Mouse (Mus musculus): Measurements from ENCODE around the gene Spink8. TPM values are rescaled to one million over a fixed set of nuclear protein-coding genes. Genes with fewer than 3 reads are reported as not detected.

The Spink8 gene
- polyA plus RNA-seq, 1 experiment from 2014 or later: 0.18 TPM

- no peak for ATAC-seq
- Histone ChIP-seq H3K4me1 (ENCODE audit: control insufficient read depth, insufficient read depth, low read length) (no peaks in the 10 kb centered on the region), H3K4me3 (ENCODE audit: low read length) (no peak overlapping the region), H3K9ac (ENCODE audit: low read depth, low read length) (no peak overlapping the region), H3K4me2 (ENCODE audit: low read depth, low read length) (no peak overlapping the region), H3K9me3 (ENCODE audit: control insufficient read depth, low read length) (no peaks in the 10 kb centered on the region), H3K36me3 (ENCODE audit: control insufficient read depth, insufficient read depth, low read length) (no peaks in the 10 kb centered on the region), H3K27me3 (replicated peaks; ENCODE audit: control insufficient read depth, insufficient read depth, low read length) (no peaks in the 10 kb centered on the region), H3K27ac (ENCODE audit: low read length) (no peak overlapping the region)
- WGBS: 70% methylated on average over 6 of the region's 6 CpGs
These were observed 43.9 kb downstream of the Spink8 start for GRCm38 (mm10) chr9:109855947-109856346.

DNA sequence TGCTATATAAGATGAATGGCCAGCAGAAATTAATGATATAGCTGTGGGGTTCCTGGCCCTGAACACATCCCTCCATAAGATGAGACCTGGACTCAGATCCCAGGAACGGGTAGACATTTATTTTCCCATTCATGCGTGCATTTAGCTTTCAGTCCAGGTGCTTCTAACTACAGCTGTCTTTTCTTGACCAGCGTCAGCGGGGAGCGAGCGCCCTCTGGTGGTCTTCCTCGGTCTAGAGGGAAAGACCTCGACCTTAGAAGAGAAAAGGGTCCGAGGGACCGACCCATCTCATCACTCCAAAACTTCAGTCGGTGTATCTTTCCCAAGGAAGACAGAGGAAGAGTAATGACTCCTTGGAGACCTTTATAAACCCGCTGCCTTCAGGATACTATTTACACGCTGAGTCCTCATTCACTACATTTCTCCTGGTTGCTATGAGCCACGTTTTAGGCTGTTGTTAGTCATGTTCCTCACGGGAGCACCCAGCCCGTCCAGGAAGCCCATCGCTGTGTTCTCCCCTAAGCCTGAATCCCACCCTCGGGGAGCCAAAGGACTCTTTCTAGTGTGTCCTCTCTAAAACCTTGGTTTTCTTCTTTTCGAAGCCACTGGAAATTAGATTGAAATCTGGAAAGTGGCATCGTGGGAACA is 50.4 kb downstream of the Spink8 start:
- H3K27me3 ChIP-seq (replicated peaks; ENCODE audit: control insufficient read depth, insufficient read depth, low read length): no peaks in the 10 kb centered on the region
- peak; percentile 55; the same call in 1 of the 2 replicates for ATAC-seq
- H3K4me3 ChIP-seq (ENCODE audit: low read length): no peak overlapping the region

GRCm38 (mm10) chr9:109863085-109863484 is 51.0 kb downstream of the Spink8 start:
- Histone ChIP-seq H3K4me1 (ENCODE audit: control insufficient read depth, insufficient read depth, low read length) (no peaks in the 10 kb centered on the region), H3K27ac (ENCODE audit: low read length) (no peak overlapping the region), H3K4me3 (ENCODE audit: low read length) (no peak overlapping the region), H3K4me2 (ENCODE audit: low read depth, low read length) (0 out of 2 replicates have a peak overlapping the region, but pooled peaks have one; percentile 46), H3K9ac (ENCODE audit: low read depth, low read length) (peak overlapping the region; percentile 27; the same call in 1 of the 2 replicates), H3K9me3 (ENCODE audit: control insufficient read depth, low read length) (no peaks in the 10 kb centered on the region), H3K27me3 (replicated peaks; ENCODE audit: control insufficient read depth, insufficient read depth, low read length) (no peaks in the 10 kb centered on the region), H3K36me3 (ENCODE audit: control insufficient read depth, insufficient read depth, low read length) (no peaks in the 10 kb centered on the region)
- no peak for ATAC-seq
- 46% methylated on average over 3 of the region's 3 CpGs for WGBS

More for the DNA sequence above, 50.4 kb downstream of the Spink8 start:
- 11% methylated on average over 20 of the region's 20 CpGs for WGBS
- no peaks in the 10 kb centered on the region for H3K9me3 ChIP-seq (ENCODE audit: control insufficient read depth, low read length)
- H3K36me3 ChIP-seq (ENCODE audit: control insufficient read depth, insufficient read depth, low read length): no peaks in the 10 kb centered on the region
- peak overlapping the region; percentile 46 for H3K4me2 ChIP-seq (ENCODE audit: low read depth, low read length)
- no peaks in the 10 kb centered on the region for H3K4me1 ChIP-seq (ENCODE audit: control insufficient read depth, insufficient read depth, low read length)
- H3K27ac ChIP-seq (ENCODE audit: low read length): no peak overlapping the region
- H3K9ac ChIP-seq (ENCODE audit: low read depth, low read length): peak overlapping the region; percentile 27; the same call in 1 of the 2 replicates

DNA sequence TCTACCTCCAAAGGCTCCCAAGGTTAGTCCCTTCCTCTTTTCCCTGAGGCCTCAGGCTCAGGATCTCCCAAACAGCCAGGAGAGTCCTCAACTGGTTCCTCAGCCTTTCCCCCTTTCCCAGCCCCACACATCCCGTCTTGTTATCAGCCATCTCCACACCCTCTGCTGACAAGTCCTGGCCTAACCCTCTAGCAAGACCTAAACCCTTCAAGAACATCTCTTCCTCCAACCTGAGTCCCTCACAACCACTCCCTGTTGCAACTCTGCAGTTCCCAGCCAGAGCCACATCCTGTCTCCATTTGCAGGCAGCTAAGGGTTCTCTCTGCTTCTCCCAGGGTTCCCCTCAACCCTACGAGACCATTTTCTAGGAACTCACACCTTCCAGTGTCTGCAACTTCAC is 54.1 kb downstream of the Spink8 start:
- Histone ChIP-seq H3K36me3 (ENCODE audit: control insufficient read depth, insufficient read depth, low read length) (no peaks in the 10 kb centered on the region), H3K9ac (ENCODE audit: low read depth, low read length) (no peak overlapping the region), H3K27ac (ENCODE audit: low read length) (no peak overlapping the region), H3K27me3 (replicated peaks; ENCODE audit: control insufficient read depth, insufficient read depth, low read length) (no peaks in the 10 kb centered on the region), H3K4me3 (ENCODE audit: low read length) (no peak overlapping the region), H3K4me1 (ENCODE audit: control insufficient read depth, insufficient read depth, low read length) (peaks cover 6% of the 10 kb centered on the region), H3K4me2 (ENCODE audit: low read depth, low read length) (no peak overlapping the region), H3K9me3 (ENCODE audit: control insufficient read depth, low read length) (no peaks in the 10 kb centered on the region)
- 50% methylated on average over 2 of the region's 2 CpGs for WGBS
- no peak for ATAC-seq

GRCm38 (mm10) chr9:109870983-109871572 is 59.0 kb downstream of the Spink8 start:
- no peaks in the 10 kb centered on the region for H3K27me3 ChIP-seq (replicated peaks; ENCODE audit: control insufficient read depth, insufficient read depth, low read length)
- no peaks in the 10 kb centered on the region for H3K36me3 ChIP-seq (ENCODE audit: control insufficient read depth, insufficient read depth, low read length)
- WGBS: 22% methylated on average over 6 of the region's 6 CpGs
- H3K4me1 ChIP-seq (ENCODE audit: control insufficient read depth, insufficient read depth, low read length): peaks cover 9% of the 10 kb centered on the region
- H3K9ac ChIP-seq (ENCODE audit: low read depth, low read length): peak overlapping the region; percentile 45; the same call in 1 of the 2 replicates
- ATAC-seq: peak; percentile 27
- H3K27ac ChIP-seq (ENCODE audit: low read length): no peak overlapping the region
- H3K4me3 ChIP-seq (ENCODE audit: low read length): peak overlapping the region; percentile 28
- H3K4me2 ChIP-seq (ENCODE audit: low read depth, low read length): peak overlapping the region; percentile 44
- no peaks in the 10 kb centered on the region for H3K9me3 ChIP-seq (ENCODE audit: control insufficient read depth, low read length)

DNA sequence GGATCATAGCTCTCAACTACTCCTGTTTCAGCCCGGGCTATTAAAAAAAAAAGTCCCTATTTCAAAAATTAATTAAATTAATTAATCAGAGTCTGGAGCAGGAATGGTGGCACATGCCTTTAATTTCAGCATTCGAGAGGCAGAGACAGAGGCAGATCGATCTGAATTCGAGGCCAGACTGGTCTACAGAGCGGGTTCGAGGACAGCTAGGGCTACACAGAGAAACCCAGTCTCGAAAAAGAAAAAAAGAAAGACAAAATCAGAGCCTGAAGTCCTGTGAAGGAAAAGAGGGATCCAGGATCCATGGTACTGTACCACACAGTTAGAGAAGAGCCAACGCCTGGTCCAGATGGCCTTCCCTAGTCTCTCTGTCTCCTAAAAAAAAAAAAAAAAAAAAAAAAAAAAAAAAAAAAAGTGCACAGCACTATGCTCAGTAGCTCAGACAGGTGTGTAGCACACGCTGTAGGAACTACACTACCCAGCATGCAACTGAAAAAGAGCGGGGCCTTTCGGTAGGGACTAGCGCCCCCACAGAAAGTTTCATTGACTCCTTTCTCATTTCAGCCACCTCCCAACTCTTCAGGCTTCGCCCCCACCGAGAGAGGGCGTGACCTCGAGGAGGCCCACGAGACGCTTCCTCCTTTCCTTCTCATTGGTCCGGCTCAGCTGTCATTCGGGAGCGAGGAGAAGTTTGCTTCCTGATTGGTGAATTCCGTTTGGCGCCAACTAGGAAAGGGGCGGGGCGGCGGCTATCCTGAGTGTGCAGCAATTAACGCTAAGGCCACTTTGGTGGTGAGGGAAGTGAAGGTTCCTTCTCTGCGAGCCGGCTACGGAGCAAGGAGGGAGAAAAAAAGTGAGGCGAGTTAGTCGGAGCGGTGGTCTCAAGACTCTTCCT is 63.0 kb downstream of the Spink8 start, which contains the start of gene Cdc25a:
Gene Cdc25a, plus strand, starts transcription at position 783 of the 895 bp plus-strand sequence.
- no peaks in the 10 kb centered on the region for H3K9me3 ChIP-seq (ENCODE audit: control insufficient read depth, low read length)
- H3K4me3 ChIP-seq (ENCODE audit: low read length): peak within 1 kb of the TSS; percentile 99
- peak within 1 kb of the TSS; percentile 99 for H3K9ac ChIP-seq (ENCODE audit: low read depth, low read length)
- peak within 1 kb of the TSS; percentile 70 for H3K4me2 ChIP-seq (ENCODE audit: low read depth, low read length)
- no peaks in the 10 kb centered on the region for H3K27me3 ChIP-seq (replicated peaks; ENCODE audit: control insufficient read depth, insufficient read depth, low read length)
- H3K36me3 ChIP-seq (ENCODE audit: control insufficient read depth, insufficient read depth, low read length): peaks cover 7% of the 10 kb centered on the region
- WGBS: 6% methylated on average over 33 of the region's 33 CpGs
- peak; percentile 89 for ATAC-seq
- H3K27ac ChIP-seq (ENCODE audit: low read length): peak within 1 kb of the TSS; percentile 93
- H3K4me1 ChIP-seq (ENCODE audit: control insufficient read depth, insufficient read depth, low read length): peaks cover 17% of the 10 kb centered on the region

GRCm38 (mm10) chr9:109875695-109876601 is 63.9 kb downstream of the Spink8 start:
- H3K9ac ChIP-seq (ENCODE audit: low read depth, low read length): peak overlapping the region; percentile 99
- ATAC-seq: peak; percentile 66
- H3K4me1 ChIP-seq (ENCODE audit: control insufficient read depth, insufficient read depth, low read length): peaks cover 14% of the 10 kb centered on the region
- peak overlapping the region; percentile 93 for H3K27ac ChIP-seq (ENCODE audit: low read length)
- H3K36me3 ChIP-seq (ENCODE audit: control insufficient read depth, insufficient read depth, low read length): peaks cover 11% of the 10 kb centered on the region
- no peaks in the 10 kb centered on the region for H3K9me3 ChIP-seq (ENCODE audit: control insufficient read depth, low read length)
- under 1% methylated on average over 71 of the region's 76 CpGs for WGBS
- no peaks in the 10 kb centered on the region for H3K27me3 ChIP-seq (replicated peaks; ENCODE audit: control insufficient read depth, insufficient read depth, low read length)
- H3K4me2 ChIP-seq (ENCODE audit: low read depth, low read length): peak overlapping the region; percentile 70
- H3K4me3 ChIP-seq (ENCODE audit: low read length): peak overlapping the region; percentile 99

Measured in intestine, embryonic 16.5 days (tissue).